Mouse (Mus musculus): Measurements from ENCODE around the gene Ndufa10.

GRCm38 (mm10) chr1:92394279-92394678, 79.4 kb downstream of the Ndufa10 start:
- TF ChIP-seq CTCF (IDR thresholded peaks at IDR 0.05; ENCODE audit: low read depth) (no peak), EP300 (IDR thresholded peaks at IDR 0.05; ENCODE audit: low read depth) (no peak)

Measured in liver, embryonic 14.5 days (tissue).